Mouse (Mus musculus) midbrain, postnatal 0 days (tissue): ENCODE measurements at regions not wholly inside any gene's neighbourhood (a gene's known extent, or its start where the extent isn't known, plus 50 kb on each side); places are given as distances from the start of the nearest gene placed in this dataset.

Experiments
- ATAC-seq: fragments of 200-750 bp; cut with Nextera tagmentation; 2 replicates; pipeline ENCODE4 v1.8.0; 2017; ENCODE audit warnings: moderate number of reproducible peaks, mild to moderate bottlenecking, moderate TSS enrichment, moderate library complexity; ENCODE audit not compliant: low FRiP score
- DNase-seq: peaks from one replicate; pipeline ENCODE4 v3.0.0-alpha.2; 2015; ENCODE audit warnings: low spot score
- H3K27ac ChIP-seq: fragments of 300-500 bp; sonication (generic); 2 replicates; pipeline ENCODE4 v1.5.1; 2014; ENCODE audit warnings: low read depth, mild to moderate bottlenecking, low read length, mixed read lengths
- H3K27me3 ChIP-seq: fragments of 300-500 bp; sonication (generic); 2 replicates; pipeline ENCODE4 v1.6.1; 2014; ENCODE audit warnings: low read length, control low read depth, mixed read lengths; ENCODE audit not compliant: insufficient read depth
- H3K36me3 ChIP-seq: fragments of 300-500 bp; sonication (generic); 2 replicates; pipeline ENCODE4 v1.6.1; 2014; ENCODE audit warnings: low read length, control low read depth, mixed read lengths; ENCODE audit not compliant: insufficient read depth
- H3K4me1 ChIP-seq: fragments of 300-500 bp; sonication (generic); 2 replicates; pipeline ENCODE4 v1.6.1; 2014; ENCODE audit warnings: mild to moderate bottlenecking, control low read depth, antibody characterized with exemption, low read length, mixed read lengths; ENCODE audit not compliant: insufficient read depth
- H3K4me2 ChIP-seq: fragments of 300-500 bp; sonication (generic); 2 replicates; pipeline ENCODE4 v1.6.1; 2014; ENCODE audit warnings: low read depth, mild to moderate bottlenecking, low read length, mixed read lengths; ENCODE audit not compliant: poor library complexity, severe bottlenecking
- H3K4me3 ChIP-seq: fragments of 300-500 bp; sonication (generic); 2 replicates; pipeline ENCODE4 v1.5.1; 2014; ENCODE audit warnings: low read depth, mild to moderate bottlenecking, low read length, moderate library complexity
- H3K9ac ChIP-seq: fragments of 300-500 bp; sonication (generic); replicated peaks from 2 replicates; pipeline ENCODE4 v1.6.1; 2014; ENCODE audit warnings: mild to moderate bottlenecking, low read length, moderate library complexity, mixed read lengths; ENCODE audit not compliant: poor library complexity, severe bottlenecking
- H3K9me3 ChIP-seq: fragments of 300-500 bp; sonication (generic); 2 replicates; pipeline ENCODE4 v1.6.1; 2016; ENCODE audit warnings: low read length, control low read depth
- CTCF ChIP-seq: IDR thresholded peaks from 2 replicates; pipeline ENCODE4 v1.5.1; 2016; ENCODE audit warnings: antibody characterized with exemption, mild to moderate bottlenecking
- WGBS: fragments of 180-500 bp; shearing (Covaris S2); extraction: QIAGEN DNeasy Blood & Tissue Kit; methylation state at CpG from one replicate; pipeline ENCODE4 v1.1.7; 2014; 5-methylcytosine and 5-hydroxymethylcytosine counted together

DNA sequence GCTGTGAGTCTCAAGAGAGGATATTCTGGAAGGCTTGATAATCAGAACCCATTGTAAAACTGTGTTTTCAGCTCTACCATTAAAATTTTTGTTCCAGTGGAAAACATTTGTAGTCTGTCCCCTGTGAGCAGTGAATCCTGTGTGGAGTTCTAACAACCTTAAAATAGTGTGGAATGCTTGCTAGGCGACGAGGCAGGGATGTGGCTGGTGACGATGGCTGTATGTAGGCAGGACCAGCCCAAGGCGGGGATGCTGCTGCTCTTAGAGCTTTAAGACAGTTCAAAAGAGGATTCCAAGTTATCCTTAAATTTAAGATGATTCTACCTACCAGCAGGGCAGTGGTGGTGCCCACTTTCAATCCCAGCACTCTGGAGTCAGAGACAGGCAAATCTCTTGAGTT is 1151.9 kb upstream of the A1bg start:
- H3K27ac ChIP-seq: no peak overlapping the region
- no peak overlapping the region for H3K4me2 ChIP-seq
- DNase-seq (no peak), ATAC-seq (no peak)
- H3K9ac ChIP-seq: no peak overlapping the region
- no peaks in the 10 kb centered on the region for H3K27me3 ChIP-seq
- 91% methylated on average over 4 of the region's 4 CpGs for WGBS
- no peaks in the 10 kb centered on the region for H3K36me3 ChIP-seq
- no peak overlapping the region for H3K4me3 ChIP-seq
- TF ChIP-seq CTCF: no peak
- no peaks in the 10 kb centered on the region for H3K4me1 ChIP-seq
- H3K9me3 ChIP-seq: no peaks in the 10 kb centered on the region

DNA sequence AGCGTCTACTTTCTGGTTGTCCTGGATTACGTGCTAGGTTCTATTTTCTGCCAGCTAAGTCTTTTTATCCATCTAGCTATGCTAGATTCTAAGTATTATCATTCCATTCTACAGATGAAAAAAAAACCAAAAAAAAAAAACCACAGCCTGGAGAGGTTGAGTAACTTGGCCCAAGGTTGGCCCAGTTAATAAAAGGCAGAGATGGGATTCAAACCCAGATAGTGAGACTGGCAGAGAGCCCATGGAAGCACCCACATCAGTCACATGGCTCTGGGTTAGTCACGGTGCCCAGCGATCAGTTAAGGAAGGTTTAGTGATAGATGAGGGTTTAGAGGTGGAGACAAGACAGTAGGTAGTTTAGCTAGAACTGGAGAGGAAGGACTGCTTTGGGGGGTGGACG is 1150.8 kb upstream of the A1bg start:
- H3K27ac ChIP-seq: no peak overlapping the region
- no peaks in the 10 kb centered on the region for H3K4me1 ChIP-seq
- no peak for TF ChIP-seq CTCF
- H3K9ac ChIP-seq: no peak overlapping the region
- no peaks in the 10 kb centered on the region for H3K9me3 ChIP-seq
- no peaks in the 10 kb centered on the region for H3K36me3 ChIP-seq
- DNase-seq (no peak), ATAC-seq (no peak)
- 93% methylated on average over 5 of the region's 5 CpGs for WGBS
- no peak overlapping the region for H3K4me3 ChIP-seq
- no peaks in the 10 kb centered on the region for H3K27me3 ChIP-seq
- H3K4me2 ChIP-seq: no peak overlapping the region

GRCm38 (mm10) chr15:62071311-62071710 is 1148.5 kb upstream of the A1bg start:
- WGBS: 89% methylated on average over 2 of the region's 2 CpGs
- Histone ChIP-seq H3K9ac (no peak overlapping the region), H3K27ac (no peak overlapping the region), H3K4me1 (no peaks in the 10 kb centered on the region), H3K27me3 (no peaks in the 10 kb centered on the region), H3K4me3 (no peak overlapping the region), H3K9me3 (no peaks in the 10 kb centered on the region), H3K4me2 (no peak overlapping the region), H3K36me3 (no peaks in the 10 kb centered on the region)
- ATAC-seq (no peak), DNase-seq (no peak)
- no peak for TF ChIP-seq CTCF

DNA sequence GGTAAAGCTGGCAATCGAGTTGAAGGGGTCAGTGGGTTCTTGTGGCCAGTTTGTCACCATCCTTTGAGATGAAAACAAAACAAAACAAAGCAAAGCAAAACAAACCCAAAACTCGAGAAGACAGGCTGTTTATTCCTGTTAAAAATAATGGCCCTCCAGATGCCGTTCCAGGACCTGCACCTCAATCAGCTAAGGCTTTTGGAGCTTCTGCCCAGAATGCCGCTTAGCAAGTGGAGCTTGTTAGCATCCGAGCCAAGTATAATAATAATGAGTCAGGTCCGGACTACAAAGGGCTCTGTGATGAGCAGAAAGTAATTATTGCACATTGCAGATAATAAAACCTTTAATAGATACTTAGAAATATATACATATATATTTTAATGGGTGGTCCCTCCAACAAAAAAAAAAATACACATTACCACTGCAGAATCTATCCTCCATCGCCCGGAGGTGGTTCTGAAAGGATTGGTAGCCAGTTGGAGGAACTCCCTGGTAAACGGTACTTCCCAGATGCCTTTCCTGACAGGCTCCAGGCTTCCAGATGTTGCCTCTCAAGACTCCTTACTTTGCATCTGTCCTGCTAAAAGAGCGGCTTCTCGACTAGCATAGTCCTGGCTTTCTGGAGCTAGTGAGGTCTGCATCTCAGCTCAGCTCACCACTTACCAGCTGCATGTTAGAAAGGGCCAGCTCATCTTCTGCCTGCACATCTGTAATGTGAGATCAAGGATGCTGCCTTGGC is 1145.8 kb upstream of the A1bg start:
- Histone ChIP-seq H3K9me3 (no peaks in the 10 kb centered on the region), H3K9ac (no peak overlapping the region), H3K4me1 (no peaks in the 10 kb centered on the region), H3K4me2 (no peak overlapping the region), H3K27ac (no peak overlapping the region), H3K36me3 (no peaks in the 10 kb centered on the region), H3K4me3 (no peak overlapping the region), H3K27me3 (no peaks in the 10 kb centered on the region)
- no peak for TF ChIP-seq CTCF
- 80% methylated on average over 11 of the region's 11 CpGs for WGBS
- ATAC-seq (no peak), DNase-seq (no peak)

GRCm38 (mm10) chr15:62064399-62064798 is 1141.6 kb upstream of the A1bg start:
- Histone ChIP-seq H3K36me3 (no peaks in the 10 kb centered on the region), H3K27ac (no peak overlapping the region), H3K27me3 (no peaks in the 10 kb centered on the region), H3K4me3 (no peak overlapping the region), H3K4me2 (no peak overlapping the region), H3K9ac (no peak overlapping the region), H3K4me1 (no peaks in the 10 kb centered on the region), H3K9me3 (no peaks in the 10 kb centered on the region)
- 89% methylated on average over 3 of the region's 3 CpGs for WGBS
- ATAC-seq (no peak), DNase-seq (no peak)
- TF ChIP-seq CTCF: no peak

GRCm38 (mm10) chr15:62057449-62057848 is 1134.6 kb upstream of the A1bg start:
- Histone ChIP-seq H3K4me1 (no peaks in the 10 kb centered on the region), H3K27ac (no peak overlapping the region), H3K9me3 (no peaks in the 10 kb centered on the region), H3K4me3 (no peak overlapping the region), H3K36me3 (no peaks in the 10 kb centered on the region), H3K27me3 (no peaks in the 10 kb centered on the region), H3K4me2 (no peak overlapping the region), H3K9ac (no peak overlapping the region)
- no peak for ATAC-seq
- 85% methylated on average over 2 of the region's 2 CpGs for WGBS
- DNase-seq: no peak
- no peak for TF ChIP-seq CTCF
